Mouse (Mus musculus): ENCODE data around the gene Bcar1. TPM values are rescaled to one million over a fixed set of nuclear protein-coding genes. Genes with fewer than 3 reads are reported as not detected.

Gene Bcar1
- total and polyA plus RNA-seq, 2 experiments from 2014 or later = 27.9 to 53.2 TPM

DNA sequence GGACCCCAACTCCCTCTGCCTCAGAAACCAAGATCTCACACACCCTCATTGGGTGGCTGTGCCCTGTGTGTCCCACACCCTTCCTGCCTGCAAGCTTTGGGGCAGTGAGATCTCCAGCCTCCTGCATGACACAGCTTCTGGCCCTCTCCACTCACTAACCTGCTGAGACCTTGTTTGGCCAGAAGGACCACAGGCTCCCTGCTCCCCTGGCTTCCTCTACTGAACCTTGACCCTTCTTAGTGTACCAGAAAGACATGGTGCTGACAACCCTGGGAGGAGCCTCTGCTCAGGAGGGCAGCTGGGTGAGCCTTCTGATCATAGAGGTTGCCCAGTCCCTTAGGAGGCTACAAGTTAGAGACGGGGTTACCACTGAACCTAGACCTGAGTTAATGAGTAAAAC, 34.4 kb downstream of the Bcar1 start:
- Histone ChIP-seq H3K36me3 (replicated peaks; ENCODE audit: control insufficient read depth, insufficient read depth, low read length) (peaks cover 56% of the 10 kb centered on the region), H3K9me3 (replicated peaks; ENCODE audit: control insufficient read depth, low read length) (no peaks in the 10 kb centered on the region), H3K27me3 (ENCODE audit: control insufficient read depth, insufficient read depth, low read length) (no peaks in the 10 kb centered on the region), H3K27ac (ENCODE audit: low read depth) (no peak overlapping the region), H3K9ac (replicated peaks; ENCODE audit: low read depth, low read length) (no peak overlapping the region), H3K4me2 (ENCODE audit: low read depth, low read length) (no peak overlapping the region), H3K4me3 (ENCODE audit: low read depth, low read length) (no peak overlapping the region), H3K4me1 (ENCODE audit: control insufficient read depth, insufficient read depth) (no peaks in the 10 kb centered on the region)
- WGBS = 94% methylated on average over 1 of the region's 1 CpGs
- no peak for ATAC-seq (ENCODE audit: insufficient read depth, low read depth)
- no peak for TF ChIP-seq EP300 (IDR thresholded peaks at IDR 0.05; ENCODE audit: low read depth)
- DNase-seq (ENCODE audit: low spot score) = no peak

DNA sequence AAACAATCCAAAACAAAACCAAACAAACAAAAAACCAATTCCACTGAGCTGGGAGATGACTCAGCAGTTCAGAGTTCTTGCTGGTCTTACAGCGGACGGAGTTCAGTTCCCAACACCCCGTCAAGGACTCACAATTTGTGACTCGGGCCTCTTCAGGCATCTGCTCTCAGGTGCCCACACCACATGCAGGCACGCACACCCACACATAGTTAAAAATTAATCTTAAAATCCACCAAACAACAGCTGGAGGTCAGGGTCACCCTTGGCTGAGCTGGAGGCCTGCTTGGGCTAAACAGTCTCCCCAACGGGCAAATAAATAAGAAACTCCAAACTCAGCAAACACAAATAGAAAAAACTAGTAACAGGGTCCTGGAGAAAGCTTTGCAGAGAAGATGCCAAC, 35.3 kb downstream of the Bcar1 start:
- Histone ChIP-seq H3K27me3 (ENCODE audit: control insufficient read depth, insufficient read depth, low read length) (no peaks in the 10 kb centered on the region), H3K4me2 (ENCODE audit: low read depth, low read length) (no peak overlapping the region), H3K9ac (replicated peaks; ENCODE audit: low read depth, low read length) (no peak overlapping the region), H3K4me3 (ENCODE audit: low read depth, low read length) (no peak overlapping the region), H3K4me1 (ENCODE audit: control insufficient read depth, insufficient read depth) (no peaks in the 10 kb centered on the region), H3K27ac (ENCODE audit: low read depth) (no peak overlapping the region), H3K36me3 (replicated peaks; ENCODE audit: control insufficient read depth, insufficient read depth, low read length) (peaks cover 46% of the 10 kb centered on the region), H3K9me3 (replicated peaks; ENCODE audit: control insufficient read depth, low read length) (no peaks in the 10 kb centered on the region)
- no peak for TF ChIP-seq EP300 (IDR thresholded peaks at IDR 0.05; ENCODE audit: low read depth)
- no peak for TF ChIP-seq CTCF (IDR thresholded peaks at IDR 0.05; ENCODE audit: low read depth)
- DNase-seq (ENCODE audit: low spot score) = no peak
- no peak for ATAC-seq (ENCODE audit: insufficient read depth, low read depth)
- WGBS = 91% methylated on average over 6 of the region's 6 CpGs

DNA sequence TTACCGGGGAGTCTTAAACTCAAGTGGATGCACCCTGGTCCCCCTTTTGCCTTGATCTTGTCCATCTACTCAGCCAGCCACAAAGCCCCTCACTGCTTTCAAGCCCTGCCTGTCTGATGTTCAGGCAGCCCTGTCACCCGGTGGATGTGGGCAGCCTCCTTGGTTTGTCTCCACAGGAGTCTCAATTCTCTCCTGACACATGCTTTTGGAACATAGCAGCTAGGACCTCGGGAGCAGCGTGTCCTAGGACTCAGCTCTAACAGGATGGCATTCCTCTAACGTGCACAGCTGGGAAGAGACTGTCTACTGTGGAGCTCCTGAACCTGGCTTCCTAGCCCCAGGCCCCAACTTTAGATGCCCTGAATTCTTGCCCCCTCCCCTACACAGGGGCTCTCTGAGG, 37.9 kb downstream of the Bcar1 start:
- Histone ChIP-seq H3K9me3 (replicated peaks; ENCODE audit: control insufficient read depth, low read length) (no peaks in the 10 kb centered on the region), H3K27ac (ENCODE audit: low read depth) (no peak overlapping the region), H3K36me3 (replicated peaks; ENCODE audit: control insufficient read depth, insufficient read depth, low read length) (peaks cover 21% of the 10 kb centered on the region), H3K9ac (replicated peaks; ENCODE audit: low read depth, low read length) (no peak overlapping the region), H3K4me1 (ENCODE audit: control insufficient read depth, insufficient read depth) (no peaks in the 10 kb centered on the region), H3K4me2 (ENCODE audit: low read depth, low read length) (no peak overlapping the region), H3K4me3 (ENCODE audit: low read depth, low read length) (no peak overlapping the region), H3K27me3 (ENCODE audit: control insufficient read depth, insufficient read depth, low read length) (no peaks in the 10 kb centered on the region)
- ATAC-seq (ENCODE audit: insufficient read depth, low read depth) = no peak
- TF ChIP-seq EP300 (IDR thresholded peaks at IDR 0.05; ENCODE audit: low read depth) (no peak), CTCF (IDR thresholded peaks at IDR 0.05; ENCODE audit: low read depth) (no peak)
- WGBS = 38% methylated on average over 5 of the region's 5 CpGs
- DNase-seq (ENCODE audit: low spot score) = no peak

DNA sequence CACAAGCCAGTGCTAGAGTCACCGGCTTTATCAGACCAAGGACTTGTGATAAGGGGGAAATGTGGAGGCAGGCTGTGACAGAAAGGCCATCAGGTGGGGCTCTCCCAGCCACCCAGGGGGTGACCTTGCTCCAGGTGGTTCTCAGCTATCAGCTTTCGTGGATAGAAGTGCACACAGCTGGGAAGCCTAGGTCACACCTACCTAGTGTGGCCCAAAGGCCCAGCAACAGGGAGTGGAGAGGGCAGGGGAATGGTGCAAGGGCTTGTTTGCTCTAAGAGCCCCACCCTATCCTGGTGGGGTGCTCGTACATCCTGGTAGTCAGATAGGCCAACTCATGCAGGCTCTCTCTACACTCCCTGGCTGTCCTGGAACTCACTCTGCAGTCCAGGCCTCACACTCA, 38.4 kb downstream of the Bcar1 start:
- 22% methylated on average over 3 of the region's 3 CpGs for WGBS
- ATAC-seq (ENCODE audit: insufficient read depth, low read depth) (peak; percentile 31; the same call in 1 of the 2 replicates), DNase-seq (ENCODE audit: low spot score) (no peak)
- H3K36me3 ChIP-seq (replicated peaks; ENCODE audit: control insufficient read depth, insufficient read depth, low read length) = peaks cover 16% of the 10 kb centered on the region
- no peaks in the 10 kb centered on the region for H3K9me3 ChIP-seq (replicated peaks; ENCODE audit: control insufficient read depth, low read length)
- no peak for TF ChIP-seq CTCF (IDR thresholded peaks at IDR 0.05; ENCODE audit: low read depth)
- TF ChIP-seq EP300 (IDR thresholded peaks at IDR 0.05; ENCODE audit: low read depth) = no peak
- no peaks in the 10 kb centered on the region for H3K4me1 ChIP-seq (ENCODE audit: control insufficient read depth, insufficient read depth)
- H3K4me3 ChIP-seq (ENCODE audit: low read depth, low read length) = no peak overlapping the region
- no peaks in the 10 kb centered on the region for H3K27me3 ChIP-seq (ENCODE audit: control insufficient read depth, insufficient read depth, low read length)
- H3K9ac ChIP-seq (replicated peaks; ENCODE audit: low read depth, low read length) = no peak overlapping the region; the same call in 1 of the 2 replicates
- no peak overlapping the region; the same call in 1 of the 2 replicates for H3K27ac ChIP-seq (ENCODE audit: low read depth)
- H3K4me2 ChIP-seq (ENCODE audit: low read depth, low read length) = no peak overlapping the region

DNA sequence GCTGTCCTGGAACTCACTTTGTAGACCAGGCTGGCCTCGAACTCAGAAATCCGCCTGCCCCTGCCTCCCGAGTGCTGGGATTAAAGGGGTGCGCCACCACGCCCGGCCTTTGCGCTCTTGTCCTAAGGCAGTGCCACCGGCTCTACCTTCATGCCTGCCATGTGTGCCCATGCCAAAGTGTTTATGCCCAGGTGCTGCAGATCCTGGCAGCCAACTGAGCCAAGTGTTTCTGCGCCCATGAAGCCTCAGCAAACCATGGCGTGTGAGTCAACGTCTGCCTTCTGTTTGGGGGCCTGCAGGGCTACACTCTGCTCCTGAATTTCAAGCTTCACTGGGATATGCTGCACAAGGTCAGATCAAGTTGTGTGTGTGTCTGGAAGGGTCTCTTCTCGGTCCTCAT, 39.0 kb downstream of the Bcar1 start:
- WGBS = 87% methylated on average over 12 of the region's 12 CpGs
- no peaks in the 10 kb centered on the region for H3K4me1 ChIP-seq (ENCODE audit: control insufficient read depth, insufficient read depth)
- H3K9me3 ChIP-seq (replicated peaks; ENCODE audit: control insufficient read depth, low read length) = no peaks in the 10 kb centered on the region
- no peak overlapping the region; the same call in 1 of the 2 replicates for H3K9ac ChIP-seq (replicated peaks; ENCODE audit: low read depth, low read length)
- TF ChIP-seq CTCF (IDR thresholded peaks at IDR 0.05; ENCODE audit: low read depth) (no peak), EP300 (IDR thresholded peaks at IDR 0.05; ENCODE audit: low read depth) (no peak)
- H3K4me3 ChIP-seq (ENCODE audit: low read depth, low read length) = no peak overlapping the region
- no peak for DNase-seq (ENCODE audit: low spot score)
- no peak overlapping the region for H3K27ac ChIP-seq (ENCODE audit: low read depth)
- no peak overlapping the region for H3K4me2 ChIP-seq (ENCODE audit: low read depth, low read length)
- ATAC-seq (ENCODE audit: insufficient read depth, low read depth) = no peak
- peaks cover 10% of the 10 kb centered on the region; the same call in 1 of the 2 replicates for H3K36me3 ChIP-seq (replicated peaks; ENCODE audit: control insufficient read depth, insufficient read depth, low read length)
- no peaks in the 10 kb centered on the region for H3K27me3 ChIP-seq (ENCODE audit: control insufficient read depth, insufficient read depth, low read length)

DNA sequence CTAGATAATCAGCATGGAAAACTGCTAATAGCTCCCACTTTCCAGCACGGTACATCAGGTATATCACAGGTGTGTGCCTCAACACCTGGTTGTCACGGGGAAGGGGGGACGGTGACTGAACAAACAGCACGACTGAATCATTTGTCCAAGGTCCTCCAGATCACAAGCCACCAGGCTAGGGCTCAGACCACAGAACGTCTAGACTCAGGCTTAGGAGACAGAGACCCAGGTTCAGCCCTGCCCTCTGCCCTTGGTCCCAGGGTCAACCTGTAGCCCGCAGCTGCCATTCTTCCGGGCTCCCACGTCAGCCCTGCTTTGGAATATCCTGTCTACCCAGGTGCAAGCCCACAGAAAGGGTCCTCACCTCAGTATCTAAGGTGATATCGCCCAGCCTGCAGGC, 42.2 kb downstream of the Bcar1 start:
- Histone ChIP-seq H3K27me3 (ENCODE audit: control insufficient read depth, insufficient read depth, low read length) (no peaks in the 10 kb centered on the region), H3K4me2 (ENCODE audit: low read depth, low read length) (no peak overlapping the region), H3K4me3 (ENCODE audit: low read depth, low read length) (no peak overlapping the region), H3K4me1 (ENCODE audit: control insufficient read depth, insufficient read depth) (no peaks in the 10 kb centered on the region), H3K9ac (replicated peaks; ENCODE audit: low read depth, low read length) (no peak overlapping the region), H3K27ac (ENCODE audit: low read depth) (no peak overlapping the region), H3K36me3 (replicated peaks; ENCODE audit: control insufficient read depth, insufficient read depth, low read length) (no peaks in the 10 kb centered on the region), H3K9me3 (replicated peaks; ENCODE audit: control insufficient read depth, low read length) (0 out of 2 replicates have a peak, but pooled peaks cover 3% of the 10 kb centered on the region)
- WGBS = 75% methylated on average over 9 of the region's 9 CpGs
- no peak for ATAC-seq (ENCODE audit: insufficient read depth, low read depth)
- TF ChIP-seq CTCF (IDR thresholded peaks at IDR 0.05; ENCODE audit: low read depth) = no peak
- TF ChIP-seq EP300 (IDR thresholded peaks at IDR 0.05; ENCODE audit: low read depth) = no peak
- DNase-seq (ENCODE audit: low spot score) = no peak
